Mouse (Mus musculus) lung, postnatal 36 days (tissue): ENCODE data around the gene Tk1.

ENCODE experiments used
- DNase-seq: peaks from one replicate; pipeline ENCODE4 v3.0.0; 2022; ENCODE audit warnings: mixed read lengths

Gene Tk1

GRCm38 (mm10) chr11:117825333-117826101 lies at the start of gene Tk1, which contains the start of gene Afmid:
TSS of gene Tk1 (minus strand) at chr11:117826092.
TSS of gene Afmid (plus strand) at chr11:117825924.
- peak; percentile 83 for DNase-seq

- DNase-seq, result no peak
These were observed 49.8 kb upstream of the Tk1 start for GRCm38 (mm10) chr11:117875681-117876080.

GRCm38 (mm10) chr11:117874419-117874818 lies 48.5 kb upstream of the Tk1 start:
- DNase-seq, result no peak

GRCm38 (mm10) chr11:117872861-117873608 lies 47.1 kb upstream of the Tk1 start, which contains the start of gene Tha1:
TSS of gene Tha1 (minus strand) at chr11:117873481.
- DNase-seq, result peak; percentile 92

GRCm38 (mm10) chr11:117871911-117872584 lies 46.2 kb upstream of the Tk1 start:
- DNase-seq, result peak; percentile 39

- no peak for DNase-seq
These were observed 45.5 kb upstream of the Tk1 start for GRCm38 (mm10) chr11:117871376-117871775.

GRCm38 (mm10) chr11:117870688-117871365 lies 44.9 kb upstream of the Tk1 start:
- DNase-seq, result peak; percentile 84

- DNase-seq, result no peak
These were observed 40.1 kb upstream of the Tk1 start for GRCm38 (mm10) chr11:117865988-117866387.

GRCm38 (mm10) chr11:117864805-117865204 lies 38.9 kb upstream of the Tk1 start:
- no peak for DNase-seq

- no peak for DNase-seq
These were observed 37.4 kb upstream of the Tk1 start for GRCm38 (mm10) chr11:117863174-117863856.

- DNase-seq, result no peak
These were observed 34.7 kb upstream of the Tk1 start, which contains the start of gene Tmem235 for GRCm38 (mm10) chr11:117860601-117861000. TSS of gene Tmem235 (plus strand) at chr11:117860752.

GRCm38 (mm10) chr11:117858392-117858791 lies 32.5 kb upstream of the Tk1 start:
- DNase-seq, result no peak

GRCm38 (mm10) chr11:117857462-117857861 lies 31.6 kb upstream of the Tk1 start:
- no peak for DNase-seq

- DNase-seq, result no peak
These were observed 30.1 kb upstream of the Tk1 start for GRCm38 (mm10) chr11:117855975-117856374.

GRCm38 (mm10) chr11:117855360-117855759 lies 29.5 kb upstream of the Tk1 start:
- no peak for DNase-seq

GRCm38 (mm10) chr11:117854241-117854640 lies 28.3 kb upstream of the Tk1 start:
- DNase-seq, result no peak

GRCm38 (mm10) chr11:117852875-117853274 lies 27.0 kb upstream of the Tk1 start:
- DNase-seq, result no peak

- DNase-seq, result peak; percentile 97
These were observed 23.2 kb upstream of the Tk1 start, which contains the start of gene Birc5 for GRCm38 (mm10) chr11:117848985-117849671. TSS of gene Birc5 (plus strand) at chr11:117849251.

GRCm38 (mm10) chr11:117848271-117848984 lies 22.5 kb upstream of the Tk1 start:
- DNase-seq, result peak; percentile 54

- peak; percentile 33 for DNase-seq
These were observed 21.8 kb upstream of the Tk1 start for GRCm38 (mm10) chr11:117847593-117848215.
